Mouse (Mus musculus) embryonic fibroblast, embryonic 13.5 days (primary cell): Measurements from ENCODE around the gene Esyt2. TPM values are rescaled to one million over a fixed set of nuclear protein-coding genes. Genes with fewer than 3 reads are reported as not detected.

Source experiments
- H3K27ac ChIP-seq: 2 replicates; pipeline ENCODE4 v1.5.1; 2012; ENCODE audit warnings: low read length, control low read depth, inconsistent platforms; ENCODE audit not compliant: insufficient read depth
- H3K4me1 ChIP-seq: 2 replicates; pipeline ENCODE4 v1.6.1; 2011; ENCODE audit warnings: low read length; ENCODE audit not compliant: control insufficient read depth, insufficient read depth
- H3K4me3 ChIP-seq: 2 replicates; pipeline ENCODE4 v1.5.1; 2011; ENCODE audit warnings: mild to moderate bottlenecking, control low read depth, low read length; ENCODE audit not compliant: insufficient read depth
- CTCF ChIP-seq: IDR thresholded peaks from 2 replicates; pipeline ENCODE4 v1.5.1; 2011; ENCODE audit warnings: mild to moderate bottlenecking, control low read depth, low read length, moderate library complexity, borderline replicate concordance; ENCODE audit not compliant: insufficient read depth
- POLR2A ChIP-seq: IDR thresholded peaks from 2 replicates; pipeline ENCODE4 v1.6.1; 2011; ENCODE audit warnings: low read depth, mild to moderate bottlenecking, control low read depth, low read length, moderate library complexity
- polyA plus RNA-seq: library from polyadenylated mRNA; stranded (reverse); fragments of >200 nt; gene quantifications from 2 replicates; pipeline ENCODE4 v1.2.4, GENCODE M21; 2011; ENCODE audit warnings: low read depth; ENCODE audit not compliant: missing spikeins, insufficient read length

Gene Esyt2
- polyA plus RNA-seq, 1 experiment, result 221 TPM

- Histone ChIP-seq H3K4me1 (no peaks in the 10 kb centered on the region; the same call in 1 of the 2 replicates), H3K4me3 (no peak overlapping the region)
- no peak for TF ChIP-seq CTCF
- no peak for TF ChIP-seq POLR2A
These were observed 68.4 kb downstream of the Esyt2 start for GRCm38 (mm10) chr12:116349376-116349775.

GRCm38 (mm10) chr12:116351022-116351421 is 70.0 kb downstream of the Esyt2 start:
- H3K27ac ChIP-seq, result no peak overlapping the region
- no peak overlapping the region for H3K4me3 ChIP-seq
- no peaks in the 10 kb centered on the region; the same call in 1 of the 2 replicates for H3K4me1 ChIP-seq
- TF ChIP-seq CTCF, result no peak
- TF ChIP-seq POLR2A, result no peak

More at GRCm38 (mm10) chr12:116349376-116349775, 68.4 kb downstream of the Esyt2 start:
- H3K27ac ChIP-seq, result no peak overlapping the region

- Histone ChIP-seq H3K4me3 (no peak overlapping the region), H3K27ac (no peak overlapping the region)
- TF ChIP-seq CTCF, result no peak
- no peak for TF ChIP-seq POLR2A
These were observed 71.4 kb downstream of the Esyt2 start for GRCm38 (mm10) chr12:116352404-116352803.

GRCm38 (mm10) chr12:116354694-116355093 is 73.7 kb downstream of the Esyt2 start:
- H3K4me3 ChIP-seq, result no peak overlapping the region
- TF ChIP-seq POLR2A, result no peak
- H3K27ac ChIP-seq, result no peak overlapping the region
- no peaks in the 10 kb centered on the region for H3K4me1 ChIP-seq

More at GRCm38 (mm10) chr12:116352404-116352803, 71.4 kb downstream of the Esyt2 start:
- H3K4me1 ChIP-seq, result no peaks in the 10 kb centered on the region; the same call in 1 of the 2 replicates

- Histone ChIP-seq H3K4me3 (no peak overlapping the region), H3K27ac (no peak overlapping the region), H3K4me1 (peaks cover 3% of the 10 kb centered on the region; the same call in 1 of the 2 replicates)
- TF ChIP-seq POLR2A, result no peak
These were observed 81.1 kb downstream of the Esyt2 start for GRCm38 (mm10) chr12:116362091-116362490.

- TF ChIP-seq CTCF (no peak), POLR2A (no peak)
- H3K27ac ChIP-seq, result no peak overlapping the region
These were observed 85.9 kb downstream of the Esyt2 start for GRCm38 (mm10) chr12:116366900-116367299.

GRCm38 (mm10) chr12:116367346-116367745 is 86.3 kb downstream of the Esyt2 start:
- Histone ChIP-seq H3K27ac (no peak overlapping the region), H3K4me1 (peaks cover 3% of the 10 kb centered on the region; the same call in 1 of the 2 replicates), H3K4me3 (no peak overlapping the region)
- no peak for TF ChIP-seq CTCF

More at GRCm38 (mm10) chr12:116366900-116367299, 85.9 kb downstream of the Esyt2 start:
- Histone ChIP-seq H3K4me1 (peaks cover 3% of the 10 kb centered on the region; the same call in 1 of the 2 replicates), H3K4me3 (no peak overlapping the region)

GRCm38 (mm10) chr12:116368857-116369256 is 87.9 kb downstream of the Esyt2 start:
- TF ChIP-seq CTCF, result no peak
- no peak for TF ChIP-seq POLR2A
- Histone ChIP-seq H3K4me3 (no peak overlapping the region), H3K4me1 (no peaks in the 10 kb centered on the region), H3K27ac (no peak overlapping the region)

GRCm38 (mm10) chr12:116383101-116383500 is 102.1 kb downstream of the Esyt2 start:
- Histone ChIP-seq H3K4me3 (no peak overlapping the region), H3K4me1 (no peaks in the 10 kb centered on the region), H3K27ac (no peak overlapping the region)
- TF ChIP-seq CTCF (no peak), POLR2A (no peak)

GRCm38 (mm10) chr12:116383995-116384394 is 103.0 kb downstream of the Esyt2 start:
- Histone ChIP-seq H3K4me1 (no peaks in the 10 kb centered on the region), H3K27ac (no peak overlapping the region), H3K4me3 (no peak overlapping the region)
- TF ChIP-seq POLR2A (no peak), CTCF (no peak)

GRCm38 (mm10) chr12:116386802-116387201 is 105.8 kb downstream of the Esyt2 start:
- TF ChIP-seq CTCF (no peak), POLR2A (no peak)
- H3K4me1 ChIP-seq, result peaks cover 6% of the 10 kb centered on the region; the same call in 1 of the 2 replicates
- H3K27ac ChIP-seq, result no peak overlapping the region

More at GRCm38 (mm10) chr12:116386802-116387201, 105.8 kb downstream of the Esyt2 start:
- H3K4me3 ChIP-seq, result no peak overlapping the region
